Mouse (Mus musculus) embryonic stem cell, embryonic (primary cell): Measurements from ENCODE around the gene Pgbd5.

ENCODE experiments used
- CTCF ChIA-PET, 4 experiments: fragments of 300-600 bp in 2 of 4; fragments of 350-600 bp in 2 of 4; sonication (Branson Sonifier 250); formaldehyde crosslinking; loops; one replicate each; lab custom pipeline; 2022; ENCODE audit warnings: inconsistent platforms in 2 of 4; lab: Charles Lee
- POLR2A ChIA-PET, 4 experiments: fragments of 300-600 bp in 2 of 4; fragments of 350-600 bp in 2 of 4; sonication (Branson Sonifier 250); formaldehyde crosslinking; loops; one replicate each; lab custom pipeline; 2022; ENCODE audit warnings: antibody characterized with exemption in 4 of 4, inconsistent platforms in 1 of 4; lab: Charles Lee

The Pgbd5 gene

GRCm38 (mm10) chr8:124412496-124413243 lies 26.8 kb downstream of the Pgbd5 start:
- ChIA-PET CTCF (interaction anchor here in 3 of 4 experiments (0.6 to 3.0 kb wide), 7 partner anchors 8 to 328 kb away, joined by 3 to 11 read pairs (median 5); no protein-coding TSS in a partner anchor), POLR2A (interaction anchor here (0.6 to 8.9 kb wide), 14 partner anchors 9 to 74 kb away, joined by 3 to 61 read pairs (median 6); no protein-coding TSS in a partner anchor)

- ChIA-PET CTCF (interaction anchor here (0.6 to 2.6 kb wide), 42 partner anchors 8 to 1368 kb away, joined by 3 to 28 read pairs (median 4); partner anchors contain the start of genes Cog2 (in 2 of the 4) and Nup133 (in 1 of the 4)), POLR2A (interaction anchor here (0.5 to 2.7 kb wide), 47 partner anchors 8 to 390 kb away, joined by 3 to 32 read pairs (median 5); partner anchors contain the start of gene Cog2 (in 1 of the 4))
Measured at GRCm38 (mm10) chr8:124404471-124405260, 34.8 kb downstream of the Pgbd5 start.

- ChIA-PET POLR2A (interaction anchor here (0.5 to 2.7 kb wide), 51 partner anchors 8 to 643 kb away, joined by 3 to 32 read pairs (median 5); partner anchors contain the start of gene Cog2 (in 1 of the 4)), CTCF (interaction anchor here (0.5 to 2.6 kb wide), 44 partner anchors 9 to 454 kb away, joined by 3 to 28 read pairs (median 3); partner anchors contain the start of genes Cog2 (in 2 of the 4) and Nup133 (in 1 of the 4))
Measured at GRCm38 (mm10) chr8:124403876-124404275, 35.6 kb downstream of the Pgbd5 start.

- ChIA-PET CTCF (interaction anchor here (0.6 to 2.9 kb wide), 28 partner anchors 10 to 279 kb away, joined by 3 to 9 read pairs (median 4); partner anchors contain the start of gene Cog2 (in 1 of the 4)), POLR2A (interaction anchor here (0.5 to 4.7 kb wide), 25 partner anchors 8 to 275 kb away, joined by 3 to 67 read pairs (median 4); partner anchors contain the start of gene Cog2 (in 1 of the 4))
Measured at GRCm38 (mm10) chr8:124399403-124399861, 40.0 kb downstream of the Pgbd5 start.

- POLR2A ChIA-PET: interaction anchor here (0.7 to 4.7 kb wide), 26 partner anchors 8 to 469 kb away, joined by 3 to 67 read pairs (median 4); no protein-coding TSS in a partner anchor
- CTCF ChIA-PET: interaction anchor here (0.6 to 2.9 kb wide), 44 partner anchors 9 to 1274 kb away, joined by 3 to 15 read pairs (median 5); partner anchors contain the start of genes Cog2 (in 1 of the 4) and Dpep1 (in 1 of the 4)
Measured at GRCm38 (mm10) chr8:124398843-124399402, 40.5 kb downstream of the Pgbd5 start.

- CTCF ChIA-PET: interaction anchor here (0.6 to 2.9 kb wide), 13 partner anchors 9 to 1286 kb away, joined by 3 to 9 read pairs (median 5); no protein-coding TSS in a partner anchor
- POLR2A ChIA-PET: interaction anchor here in 3 of 4 experiments (0.6 to 4.7 kb wide), 13 partner anchors 8 to 931 kb away, joined by 3 to 67 read pairs (median 4); no protein-coding TSS in a partner anchor
Measured at GRCm38 (mm10) chr8:124397321-124398065, 42.0 kb downstream of the Pgbd5 start.

- POLR2A ChIA-PET: interaction anchor here in 2 of 4 experiments (1.4 to 2.2 kb wide), 5 partner anchors 16 to 177 kb away, joined by 3 to 6 read pairs (median 4); no protein-coding TSS in a partner anchor
- CTCF ChIA-PET: interaction anchor here in 2 of 4 experiments (0.6 to 3.3 kb wide), 3 partner anchors 8 to 251 kb away, joined by 4 to 28 read pairs (median 5); no protein-coding TSS in a partner anchor
Measured at GRCm38 (mm10) chr8:124396531-124396930, 42.9 kb downstream of the Pgbd5 start.

- ChIA-PET POLR2A (interaction anchor here in 2 of 4 experiments (0.8 to 4.5 kb wide), 6 partner anchors 8 to 36 kb away, joined by 3 to 22 read pairs (median 8); no protein-coding TSS in a partner anchor), CTCF (interaction anchor here in 3 of 4 experiments (0.7 to 3.3 kb wide), 7 partner anchors 9 to 283 kb away, joined by 3 to 28 read pairs (median 5); no protein-coding TSS in a partner anchor)
Measured at GRCm38 (mm10) chr8:124395392-124395791, 44.1 kb downstream of the Pgbd5 start.

- ChIA-PET POLR2A (interaction anchor here in 2 of 4 experiments (1.4 to 4.5 kb wide), 5 partner anchors 9 to 37 kb away, joined by 3 to 22 read pairs (median 13); no protein-coding TSS in a partner anchor), CTCF (interaction anchor here (0.6 to 3.3 kb wide), 16 partner anchors 9 to 559 kb away, joined by 3 to 28 read pairs (median 5); partner anchors contain the start of gene Cog2 (in 1 of the 4))
Measured at GRCm38 (mm10) chr8:124394951-124395350, 44.5 kb downstream of the Pgbd5 start.

GRCm38 (mm10) chr8:124393927-124394326 lies 45.5 kb downstream of the Pgbd5 start:
- POLR2A ChIA-PET: interaction anchor here in 3 of 4 experiments (0.6 to 4.5 kb wide), 18 partner anchors 8 to 344 kb away, joined by 3 to 22 read pairs (median 4); no protein-coding TSS in a partner anchor

GRCm38 (mm10) chr8:124393013-124393412 lies 46.4 kb downstream of the Pgbd5 start:
- ChIA-PET POLR2A (interaction anchor here in 2 of 4 experiments (0.9 to 4.5 kb wide), 8 partner anchors 8 to 152 kb away, joined by 3 to 22 read pairs (median 6); no protein-coding TSS in a partner anchor), CTCF (interaction anchor here (0.6 to 3.3 kb wide), 30 partner anchors 9 to 718 kb away, joined by 3 to 28 read pairs (median 4); no protein-coding TSS in a partner anchor)

More at GRCm38 (mm10) chr8:124393927-124394326, 45.5 kb downstream of the Pgbd5 start:
- CTCF ChIA-PET: interaction anchor here (0.5 to 3.3 kb wide), 53 partner anchors 8 to 697 kb away, joined by 3 to 28 read pairs (median 4); partner anchors contain the start of gene Cog2 (in 2 of the 4)

GRCm38 (mm10) chr8:124392271-124393012 lies 47.0 kb downstream of the Pgbd5 start:
- ChIA-PET CTCF (interaction anchor here in 3 of 4 experiments (0.6 to 2.3 kb wide), 12 partner anchors 9 to 310 kb away, joined by 3 to 13 read pairs (median 5); no protein-coding TSS in a partner anchor), POLR2A (interaction anchor here in 3 of 4 experiments (0.7 to 4.5 kb wide), 6 partner anchors 9 to 413 kb away, joined by 5 to 22 read pairs (median 8); no protein-coding TSS in a partner anchor)

GRCm38 (mm10) chr8:124391191-124391590 lies 48.3 kb downstream of the Pgbd5 start:
- CTCF ChIA-PET: interaction anchor here in 2 of 4 experiments (0.6 to 1.3 kb wide), 3 partner anchors 27 to 970 kb away, joined by 3 to 9 read pairs (median 3); no protein-coding TSS in a partner anchor
- POLR2A ChIA-PET: interaction anchor here in 3 of 4 experiments (0.7 to 4.5 kb wide), 10 partner anchors 8 to 29 kb away, joined by 3 to 17 read pairs (median 4); no protein-coding TSS in a partner anchor

GRCm38 (mm10) chr8:124389495-124389894 lies 50.0 kb downstream of the Pgbd5 start:
- ChIA-PET POLR2A (interaction anchor here in 2 of 4 experiments (0.6 to 2.2 kb wide), 7 partner anchors 9 to 16 kb away, joined by 3 to 8 read pairs (median 4); no protein-coding TSS in a partner anchor), CTCF (interaction anchor here in 3 of 4 experiments (1.0 to 2.0 kb wide), 5 partner anchors 8 to 15 kb away, joined by 3 to 8 read pairs (median 4); no protein-coding TSS in a partner anchor)
